Mouse (Mus musculus): ENCODE data around the gene Ngf. TPM values are rescaled to one million over a fixed set of nuclear protein-coding genes. Genes with fewer than 3 reads are reported as not detected.
A peak's percentile ranks its signal among the peaks of the same experiment; 100 is the strongest.

Ngf gene
- polyA plus RNA-seq, 1 experiment from 2014 or later: 2.0 TPM

DNA sequence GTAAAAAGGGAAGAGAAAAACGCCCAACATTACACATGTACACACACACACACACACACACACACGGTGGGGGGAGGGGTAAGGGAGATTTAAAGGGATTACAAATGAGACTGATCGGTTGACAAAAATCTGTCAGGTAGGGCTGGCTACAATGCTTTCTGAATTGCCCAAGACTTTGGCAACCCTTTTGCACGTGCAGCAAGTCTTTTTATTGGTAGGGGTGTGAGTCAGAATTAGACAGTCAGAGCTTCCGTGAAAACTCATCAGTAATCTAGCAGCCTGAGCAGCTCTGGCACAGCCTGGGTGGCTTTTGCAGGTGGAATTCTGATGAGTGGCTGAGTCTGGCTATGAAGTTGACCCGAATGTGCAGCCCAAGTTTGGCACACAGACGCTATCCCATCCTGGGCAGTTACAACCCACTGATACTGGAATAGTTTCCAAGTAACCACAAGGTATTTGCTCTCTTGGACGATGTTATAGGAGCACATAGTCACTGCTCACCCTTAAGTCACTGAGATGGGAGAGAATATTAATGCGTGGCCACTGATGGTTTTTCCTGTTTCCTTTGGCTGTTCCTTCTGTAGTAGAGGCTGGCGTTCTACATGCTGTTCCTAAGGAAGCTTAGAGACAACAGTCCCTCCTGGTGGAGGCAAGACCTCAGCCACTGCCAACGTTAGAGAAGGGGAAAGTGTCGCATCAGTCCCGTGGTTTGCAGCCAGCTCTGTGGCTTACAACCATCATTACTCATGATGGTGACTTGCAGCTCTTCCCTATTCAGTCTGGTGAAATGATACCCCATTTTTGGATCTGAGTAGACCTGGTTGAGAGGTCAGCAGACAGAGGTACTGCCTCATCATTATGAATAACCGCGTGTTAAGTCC is 4.8 kb downstream of the Ngf start:
- WGBS: 73% methylated on average over 15 of the region's 15 CpGs
- H3K27ac ChIP-seq (replicated peaks): no peak overlapping the region
- H3K4me2 ChIP-seq (replicated peaks; ENCODE audit: low read depth): no peak overlapping the region
- H3K9ac ChIP-seq (ENCODE audit: low read length): no peak overlapping the region
- ATAC-seq (ENCODE audit: low FRiP score, low TSS enrichment) (no peak), DNase-seq (ENCODE audit: low spot score) (no peak)
- no peak for TF ChIP-seq EP300 (optimal IDR thresholded peaks at IDR 0.05)
- no peak for TF ChIP-seq CTCF (IDR thresholded peaks at IDR 0.05; ENCODE audit: low read depth)
- no peaks in the 10 kb centered on the region for H3K36me3 ChIP-seq (ENCODE audit: control insufficient read depth, insufficient read depth, low read length)
- H3K27me3 ChIP-seq (ENCODE audit: control insufficient read depth, insufficient read depth, low read length): peaks cover 2% of the 10 kb centered on the region; the same call in 1 of the 2 replicates
- 0 out of 2 replicates have a peak, but pooled peaks cover 2% of the 10 kb centered on the region for H3K4me1 ChIP-seq (replicated peaks; ENCODE audit: control insufficient read depth, insufficient read depth)
- no peaks in the 10 kb centered on the region for H3K9me3 ChIP-seq (ENCODE audit: control insufficient read depth, low read length)
- H3K4me3 ChIP-seq (ENCODE audit: low read depth, low read length): no peak overlapping the region

DNA sequence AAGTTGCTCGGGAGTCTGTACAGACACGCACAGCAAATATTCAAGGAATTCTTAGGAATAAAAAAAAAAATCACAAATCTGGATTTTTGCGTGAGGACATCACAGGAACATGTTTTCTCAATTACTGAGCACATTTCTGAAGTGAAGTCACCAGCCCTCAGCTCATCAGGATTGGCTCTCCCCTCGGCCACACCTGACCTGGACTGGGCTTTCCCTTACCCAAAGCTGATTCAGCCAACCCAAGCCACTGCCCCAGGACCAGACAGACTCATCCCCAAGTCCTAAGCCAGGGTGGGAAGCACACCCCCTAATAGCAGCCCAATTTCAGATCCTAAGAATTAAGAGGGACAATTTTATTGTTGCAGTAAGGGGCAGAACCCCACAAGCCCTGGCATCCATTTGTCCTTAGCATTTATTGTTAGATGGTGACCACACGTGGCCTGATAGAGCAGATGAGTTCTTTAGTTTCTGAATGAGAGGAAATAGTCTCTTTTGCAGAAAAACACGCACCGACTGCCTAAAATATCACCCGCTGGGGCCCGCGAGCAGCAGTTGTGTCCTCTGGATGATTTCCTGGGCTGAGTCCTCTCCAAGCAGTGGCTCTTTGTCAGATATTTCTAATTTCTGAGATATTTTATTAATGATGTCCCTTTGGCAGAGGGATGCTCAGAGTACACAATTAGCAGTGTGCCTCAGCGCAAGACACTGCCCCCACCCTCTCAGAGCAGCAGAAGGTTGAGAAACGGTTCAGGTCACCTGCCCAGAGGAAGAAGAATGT is 8.4 kb downstream of the Ngf start:
- 69% methylated on average over 12 of the region's 12 CpGs for WGBS
- no peak for TF ChIP-seq CTCF (IDR thresholded peaks at IDR 0.05; ENCODE audit: low read depth)
- TF ChIP-seq EP300 (optimal IDR thresholded peaks at IDR 0.05): no peak
- no peaks in the 10 kb centered on the region for H3K27me3 ChIP-seq (ENCODE audit: control insufficient read depth, insufficient read depth, low read length)
- no peaks in the 10 kb centered on the region for H3K4me1 ChIP-seq (replicated peaks; ENCODE audit: control insufficient read depth, insufficient read depth)
- no peak overlapping the region for H3K4me2 ChIP-seq (replicated peaks; ENCODE audit: low read depth)
- H3K9ac ChIP-seq (ENCODE audit: low read length): no peak overlapping the region
- ATAC-seq (ENCODE audit: low FRiP score, low TSS enrichment) (no peak), DNase-seq (ENCODE audit: low spot score) (no peak)
- H3K27ac ChIP-seq (replicated peaks): no peak overlapping the region
- no peaks in the 10 kb centered on the region for H3K36me3 ChIP-seq (ENCODE audit: control insufficient read depth, insufficient read depth, low read length)
- H3K9me3 ChIP-seq (ENCODE audit: control insufficient read depth, low read length): no peaks in the 10 kb centered on the region
- no peak overlapping the region for H3K4me3 ChIP-seq (ENCODE audit: low read depth, low read length)

DNA sequence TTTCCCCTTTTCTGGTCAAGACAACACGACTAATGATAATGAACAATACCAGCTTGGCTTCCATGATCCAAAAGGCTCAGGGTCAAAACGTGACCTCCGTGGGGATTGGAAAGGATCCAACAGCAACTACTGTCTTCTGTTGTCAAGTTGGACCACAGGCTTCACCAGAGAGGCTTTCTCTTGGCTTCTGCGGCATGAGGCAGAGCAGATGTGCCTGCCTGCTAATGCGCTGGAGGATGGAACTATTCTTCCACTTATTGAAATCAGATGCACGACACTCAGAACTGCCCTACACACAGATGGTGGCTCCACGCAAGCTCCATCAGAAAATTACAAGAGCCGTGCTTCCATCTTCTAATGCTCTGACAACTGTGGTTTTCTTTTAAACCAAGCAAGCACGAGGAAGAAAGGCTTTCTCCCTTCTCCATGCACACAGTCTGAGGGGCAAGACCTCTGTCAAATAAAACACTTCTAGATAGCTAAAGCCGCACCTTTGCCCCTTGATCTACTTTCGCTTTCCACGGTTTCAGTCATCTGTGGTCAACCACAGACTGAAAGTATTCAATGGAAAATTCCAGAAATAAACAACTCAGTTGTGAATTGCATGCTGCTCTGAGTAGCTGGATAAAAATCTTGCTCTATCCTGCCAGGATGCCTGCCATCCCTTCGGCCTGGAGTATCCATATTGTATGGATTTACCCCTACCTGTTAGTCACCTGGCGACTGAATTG is 20.8 kb downstream of the Ngf start:
- DNase-seq (ENCODE audit: low spot score) (peak; percentile 21), ATAC-seq (ENCODE audit: low FRiP score, low TSS enrichment) (no peak)
- Histone ChIP-seq H3K4me2 (replicated peaks; ENCODE audit: low read depth) (peak overlapping the region; percentile 31), H3K36me3 (ENCODE audit: control insufficient read depth, insufficient read depth, low read length) (no peaks in the 10 kb centered on the region), H3K4me3 (ENCODE audit: low read depth, low read length) (no peak overlapping the region), H3K27me3 (ENCODE audit: control insufficient read depth, insufficient read depth, low read length) (no peaks in the 10 kb centered on the region), H3K27ac (replicated peaks) (no peak overlapping the region), H3K9me3 (ENCODE audit: control insufficient read depth, low read length) (no peaks in the 10 kb centered on the region), H3K4me1 (replicated peaks; ENCODE audit: control insufficient read depth, insufficient read depth) (no peaks in the 10 kb centered on the region), H3K9ac (ENCODE audit: low read length) (no peak overlapping the region)
- TF ChIP-seq EP300 (optimal IDR thresholded peaks at IDR 0.05): no peak
- TF ChIP-seq CTCF (IDR thresholded peaks at IDR 0.05; ENCODE audit: low read depth): no peak
- WGBS: 45% methylated on average over 14 of the region's 14 CpGs

DNA sequence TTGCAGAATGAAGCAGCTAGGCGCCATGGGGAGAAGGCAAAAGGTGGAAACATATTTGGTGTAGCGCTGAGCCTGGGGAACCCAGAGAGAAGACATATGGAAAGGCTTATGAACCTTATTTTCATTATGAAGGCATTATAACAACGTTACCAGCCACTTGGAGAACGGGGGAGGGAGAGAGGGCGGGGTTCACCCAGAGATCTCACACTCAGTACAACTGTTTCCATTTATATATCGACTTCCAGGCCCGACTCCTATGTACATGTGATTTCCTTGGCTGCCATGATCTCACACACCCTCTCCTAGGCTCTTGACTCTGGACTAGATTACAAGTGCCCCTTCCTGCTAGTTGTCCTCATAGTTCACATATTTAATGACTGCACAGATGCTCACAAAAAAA is 28.4 kb downstream of the Ngf start:
- Histone ChIP-seq H3K27me3 (ENCODE audit: control insufficient read depth, insufficient read depth, low read length) (no peaks in the 10 kb centered on the region), H3K4me2 (replicated peaks; ENCODE audit: low read depth) (no peak overlapping the region), H3K4me1 (replicated peaks; ENCODE audit: control insufficient read depth, insufficient read depth) (no peaks in the 10 kb centered on the region), H3K4me3 (ENCODE audit: low read depth, low read length) (no peak overlapping the region), H3K9ac (ENCODE audit: low read length) (no peak overlapping the region), H3K9me3 (ENCODE audit: control insufficient read depth, low read length) (no peaks in the 10 kb centered on the region), H3K27ac (replicated peaks) (no peak overlapping the region), H3K36me3 (ENCODE audit: control insufficient read depth, insufficient read depth, low read length) (no peaks in the 10 kb centered on the region)
- WGBS: 74% methylated on average over 7 of the region's 7 CpGs
- ATAC-seq (ENCODE audit: low FRiP score, low TSS enrichment): no peak
- TF ChIP-seq EP300 (optimal IDR thresholded peaks at IDR 0.05): no peak
- TF ChIP-seq CTCF (IDR thresholded peaks at IDR 0.05; ENCODE audit: low read depth): no peak
- DNase-seq (ENCODE audit: low spot score): no peak

DNA sequence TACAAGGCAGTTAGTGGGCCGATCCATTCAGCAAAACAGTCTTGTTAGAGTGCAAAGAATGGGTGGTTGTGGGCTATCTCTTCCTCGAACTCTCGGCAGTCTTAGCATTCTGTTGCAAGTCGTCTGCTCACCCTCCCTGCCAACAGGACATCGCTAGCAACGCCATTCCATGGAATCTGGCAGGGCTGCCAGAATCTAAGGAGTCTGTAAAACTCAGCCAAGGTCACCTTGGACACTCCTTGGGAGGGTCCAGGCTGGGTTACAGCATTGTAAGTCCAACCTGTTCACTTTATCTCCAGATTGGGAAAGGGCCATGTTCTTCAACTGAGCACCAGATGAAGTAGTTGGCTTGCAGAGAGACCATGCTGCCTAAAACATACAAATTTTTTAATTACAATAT is 29.2 kb downstream of the Ngf start:
- Histone ChIP-seq H3K9me3 (ENCODE audit: control insufficient read depth, low read length) (no peaks in the 10 kb centered on the region), H3K4me3 (ENCODE audit: low read depth, low read length) (no peak overlapping the region), H3K4me2 (replicated peaks; ENCODE audit: low read depth) (no peak overlapping the region), H3K9ac (ENCODE audit: low read length) (no peak overlapping the region), H3K36me3 (ENCODE audit: control insufficient read depth, insufficient read depth, low read length) (no peaks in the 10 kb centered on the region), H3K27me3 (ENCODE audit: control insufficient read depth, insufficient read depth, low read length) (no peaks in the 10 kb centered on the region), H3K27ac (replicated peaks) (no peak overlapping the region), H3K4me1 (replicated peaks; ENCODE audit: control insufficient read depth, insufficient read depth) (no peaks in the 10 kb centered on the region)
- 84% methylated on average over 6 of the region's 6 CpGs for WGBS
- DNase-seq (ENCODE audit: low spot score): no peak
- no peak for TF ChIP-seq EP300 (optimal IDR thresholded peaks at IDR 0.05)
- no peak for TF ChIP-seq CTCF (IDR thresholded peaks at IDR 0.05; ENCODE audit: low read depth)
- no peak for ATAC-seq (ENCODE audit: low FRiP score, low TSS enrichment)
